Mouse (Mus musculus): ENCODE measurements around the gene Ncln.
"Not testable (repeated sequence)": the region's sequence is repeated elsewhere in the genome, so short reads cannot be mapped to it uniquely, and the experiment has no call there.

The Ncln gene

DNA sequence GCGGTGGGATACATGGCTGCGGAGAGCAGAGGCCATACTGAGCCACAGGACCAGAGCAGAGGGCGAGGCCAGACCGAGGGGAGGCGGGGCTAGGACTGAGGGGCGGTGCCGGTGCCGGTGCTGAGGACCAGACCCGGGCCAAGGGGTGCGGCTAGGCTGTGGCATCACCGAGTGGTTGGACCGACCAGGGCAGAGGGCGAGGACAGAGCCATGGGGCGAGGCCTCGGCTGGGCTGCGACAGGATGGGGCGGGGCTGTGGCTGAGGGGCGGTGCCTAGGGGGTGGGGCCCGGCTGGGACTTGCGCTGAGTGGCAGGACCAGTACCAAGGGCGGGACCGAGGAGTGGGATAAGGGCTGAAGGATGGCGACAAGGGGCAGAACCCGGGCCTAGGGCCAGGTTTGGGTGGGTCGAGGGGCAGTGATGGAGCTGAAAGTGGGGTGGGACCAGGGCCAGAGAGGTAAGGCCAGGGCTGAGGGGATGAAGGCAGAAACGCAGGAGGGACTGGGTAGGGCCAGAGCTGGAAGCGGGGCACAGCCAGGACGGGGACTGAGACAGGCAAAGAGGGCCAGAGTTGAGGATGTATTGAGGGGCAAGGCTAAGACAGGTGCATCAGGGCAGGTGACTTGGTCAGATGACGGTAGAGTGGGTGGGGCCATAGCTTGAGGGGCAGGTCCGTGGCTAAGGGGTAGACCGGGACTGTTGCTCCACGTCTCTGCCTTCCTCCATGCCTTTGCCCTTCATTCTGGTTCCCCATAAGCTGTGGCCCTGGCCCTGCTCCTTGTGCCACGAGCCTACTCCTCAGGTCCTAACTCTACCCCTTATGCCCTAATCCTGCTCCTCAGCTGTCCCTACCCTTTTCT is 31.6 kb downstream of the Ncln start:
- in situ Hi-C loops (cut with MboI, MseI) = no loop called here

GRCm38 (mm10) chr10:81463531-81463930 is 32.7 kb downstream of the Ncln start:
- in situ Hi-C loops (cut with MboI, MseI) = no loop called here

DNA sequence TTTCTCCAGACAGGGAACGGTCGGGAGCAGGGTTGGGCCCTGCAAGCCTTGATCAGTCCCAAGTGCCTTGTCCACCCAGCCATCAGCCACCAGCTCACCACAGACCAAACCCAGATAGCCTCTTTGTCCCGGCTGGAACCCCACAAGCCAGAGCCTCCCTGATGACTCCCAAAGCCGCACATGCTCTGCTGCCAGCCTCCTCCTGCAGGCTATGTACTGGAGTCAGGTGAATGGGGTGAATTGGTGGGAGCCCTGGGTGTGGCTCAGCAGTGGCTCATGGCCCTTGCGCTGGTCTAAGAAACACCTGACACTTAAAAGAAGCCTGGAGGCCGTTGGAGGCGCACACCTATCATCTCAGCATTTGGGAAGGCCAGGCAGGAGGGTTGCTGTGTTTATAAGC is 33.3 kb downstream of the Ncln start:
- in situ Hi-C loops (cut with MboI, MseI) = no loop called here

- in situ Hi-C loops (cut with MboI, MseI) = no loop called here
These were observed 33.8 kb downstream of the Ncln start for GRCm38 (mm10) chr10:81462415-81462804.

DNA sequence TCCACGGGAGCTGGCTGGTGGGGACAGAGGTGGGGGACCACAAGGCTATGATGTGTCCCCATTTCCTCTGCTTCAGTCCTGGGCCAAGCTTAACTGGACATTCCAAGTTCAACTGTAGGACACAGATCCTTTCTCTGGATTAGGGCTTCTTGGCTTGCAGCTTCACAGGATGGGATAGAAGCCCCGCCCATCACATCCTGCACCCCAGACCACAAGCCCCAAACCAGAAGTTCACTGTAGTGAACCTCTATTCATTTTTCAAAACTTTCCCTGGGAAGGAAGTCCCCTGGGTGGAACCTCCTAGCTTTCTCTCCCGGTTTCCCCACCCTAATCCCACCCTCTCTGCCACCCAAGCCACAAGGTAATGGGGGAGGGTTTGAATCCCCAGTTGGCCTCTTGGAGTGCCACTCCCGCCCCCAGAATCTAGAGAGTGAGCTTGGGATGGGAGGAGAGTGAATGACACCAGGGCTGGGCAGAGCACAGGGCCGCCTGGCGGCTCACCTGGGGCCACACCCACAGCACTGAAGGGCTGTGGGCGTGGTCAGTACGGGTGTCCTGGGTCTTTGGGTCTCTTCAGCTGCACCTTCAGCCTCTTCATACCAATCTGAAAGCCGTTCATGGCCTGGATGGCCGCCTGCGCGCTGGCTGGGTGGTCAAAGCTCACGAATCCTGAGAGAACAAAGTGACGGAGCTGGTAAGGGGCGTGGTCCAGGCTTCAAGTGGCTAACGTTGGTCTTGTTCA is 34.3 kb downstream of the Ncln start:
- in situ Hi-C loops (cut with MboI, MseI) = no loop called here

GRCm38 (mm10) chr10:81460951-81461350 is 35.2 kb downstream of the Ncln start:
- in situ Hi-C loops (cut with MboI, MseI) = no loop called here

DNA sequence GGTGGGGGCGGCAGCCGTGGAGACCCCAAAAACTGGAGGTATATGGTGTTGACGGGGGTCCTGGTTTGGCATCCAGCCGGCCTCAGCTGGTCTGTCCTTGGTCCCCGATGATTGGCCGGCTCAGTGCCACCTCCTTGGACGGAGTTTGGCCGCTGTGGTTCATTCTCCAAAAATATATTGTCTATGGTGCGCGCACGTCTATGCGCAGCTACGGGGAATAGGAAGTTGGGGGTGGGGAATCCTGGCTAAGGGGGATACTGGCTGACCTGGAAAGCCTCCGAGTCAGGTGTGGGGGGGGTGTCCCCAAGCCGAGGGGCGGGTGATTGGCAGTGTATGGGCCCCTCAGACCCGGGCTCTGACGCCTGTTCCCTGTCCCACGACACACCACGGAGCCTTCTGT is 35.7 kb downstream of the Ncln start:
- in situ Hi-C loops (cut with MboI, MseI) = no loop called here

DNA sequence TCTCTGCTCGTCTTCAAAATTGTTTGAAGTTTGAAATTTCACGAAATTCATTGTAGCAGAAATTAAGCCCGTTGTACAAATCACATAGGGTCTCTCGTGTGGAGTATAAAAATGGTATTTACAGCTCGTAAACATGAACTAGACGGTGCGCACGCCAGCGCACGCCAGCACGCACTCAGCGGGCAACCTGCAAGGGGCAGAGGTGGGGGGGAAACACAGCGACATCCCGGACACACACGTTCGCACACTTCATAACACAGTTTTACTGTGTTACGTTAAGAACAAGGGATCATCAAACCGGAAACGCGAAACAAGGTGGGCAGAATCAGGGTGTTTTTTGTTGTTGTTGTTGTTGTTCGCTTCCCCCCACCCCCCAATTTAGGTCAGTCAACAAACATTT is 36.8 kb downstream of the Ncln start:
- in situ Hi-C loops (cut with MboI, MseI) = no loop called here

- in situ Hi-C loops (cut with MboI, MseI) = no loop called here
These were observed 37.9 kb downstream of the Ncln start for GRCm38 (mm10) chr10:81458267-81458666.

DNA sequence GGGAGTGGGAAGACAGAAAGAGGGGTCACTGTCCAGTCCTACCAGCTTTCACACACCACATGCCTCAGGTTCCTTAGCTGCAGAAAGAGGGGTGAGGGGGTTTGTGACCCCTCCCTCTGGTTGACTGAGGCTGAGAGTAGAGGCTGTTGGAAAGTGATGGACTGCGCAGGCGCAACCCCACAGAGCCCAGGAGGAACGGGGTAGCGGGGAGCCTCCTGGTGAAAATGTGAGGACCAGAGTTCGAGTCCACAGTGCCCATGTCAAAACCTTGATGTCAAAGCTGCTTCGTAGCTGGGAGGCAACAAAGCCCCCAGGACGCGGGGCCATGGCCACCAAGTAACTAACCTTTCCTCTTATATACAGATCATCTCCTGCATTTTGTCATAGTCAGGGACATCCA is 38.6 kb downstream of the Ncln start:
- in situ Hi-C loops (cut with MboI, MseI) = no loop called here

GRCm38 (mm10) chr10:81456983-81457563 is 39.1 kb downstream of the Ncln start:
- in situ Hi-C loops (cut with MboI, MseI) = no loop called here

DNA sequence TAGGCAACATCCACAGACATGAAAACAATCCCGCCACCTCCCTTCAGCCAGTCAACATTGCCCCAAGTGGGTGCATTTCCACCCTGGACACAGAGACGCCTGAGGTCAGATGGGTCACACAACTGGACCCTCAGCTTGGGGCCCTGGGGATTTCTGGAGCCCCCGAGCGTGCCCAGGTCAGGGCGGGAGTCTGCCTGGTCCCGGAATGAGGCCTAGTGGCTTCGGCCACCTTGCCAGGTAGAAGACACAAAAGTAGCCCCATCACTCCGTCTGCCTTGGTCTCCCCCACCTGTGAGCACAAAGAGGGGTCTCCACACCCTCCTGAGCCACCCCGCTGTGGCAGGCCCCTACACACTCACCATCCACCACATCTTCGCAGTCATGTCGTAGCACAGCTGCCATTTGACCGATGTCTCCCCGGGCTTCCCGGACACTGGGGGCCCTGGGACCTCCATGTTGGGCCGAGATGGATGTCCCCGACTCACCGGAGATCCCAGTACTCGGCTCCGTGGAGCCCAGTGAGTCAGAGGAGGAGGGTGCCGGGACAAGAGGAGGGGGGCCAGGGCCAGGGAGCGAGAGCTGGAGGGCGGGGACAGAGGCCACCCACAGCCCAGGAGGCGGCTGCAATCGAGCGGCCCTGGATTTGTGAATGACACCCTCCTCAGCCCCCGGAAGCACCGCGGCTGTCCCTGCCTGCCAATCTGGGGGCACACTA is 40.9 kb downstream of the Ncln start, which contains the start of gene Nfic:
TSS of gene Nfic (minus strand) at position 455 of the 715 bp plus-strand sequence.
- in situ Hi-C loops (cut with MboI, MseI) = no loop called here

DNA sequence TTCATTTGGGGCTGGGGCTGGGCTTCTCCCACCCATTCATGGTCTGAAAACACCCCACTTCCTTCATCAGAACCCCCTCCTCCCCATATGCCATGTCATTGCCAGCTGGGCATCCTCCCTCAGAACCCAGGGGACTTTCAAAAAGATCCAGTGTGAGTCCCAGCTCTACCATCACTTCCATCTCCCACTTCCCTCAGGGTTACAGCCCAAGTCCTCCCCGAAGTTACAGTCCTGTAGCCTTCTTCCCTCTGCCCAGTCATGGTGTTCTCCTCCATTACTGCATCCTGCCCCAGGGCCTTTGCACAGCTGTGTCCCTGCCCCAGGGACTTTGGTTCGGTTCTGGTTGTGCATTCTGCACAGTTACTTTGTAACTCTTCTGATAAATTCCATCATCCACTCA is 42.1 kb downstream of the Ncln start:
- in situ Hi-C loops (cut with MboI, MseI) = loop anchor here in 1 of 2 experiments (5.0 kb wide), 1 partner anchor 62 kb away; the partner anchor contains the start of gene Smim24

DNA sequence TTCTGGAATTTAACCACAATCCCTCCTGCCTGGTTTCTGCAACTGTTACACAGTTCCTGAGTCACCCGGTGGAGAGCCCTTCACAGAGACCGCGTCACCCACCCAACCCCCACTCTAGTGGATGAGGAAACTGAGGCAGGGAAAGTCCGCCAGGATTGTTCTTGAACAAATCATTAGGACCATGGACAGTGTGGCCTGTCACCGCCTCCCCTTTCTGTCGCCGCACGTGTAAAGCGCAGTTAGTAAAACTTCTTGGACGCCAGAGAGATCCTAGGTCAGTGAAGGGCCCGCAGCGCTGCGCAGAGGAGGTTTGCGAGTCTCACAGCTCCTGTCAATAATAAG is 43.3 kb downstream of the Ncln start:
- in situ Hi-C loops (cut with MboI, MseI) = loop anchor here in 1 of 2 experiments (5.0 kb wide), 1 partner anchor 61 kb away; the partner anchor contains the start of gene Smim24

- in situ Hi-C loops (cut with MboI, MseI) = loop anchor here in 1 of 2 experiments (5.0 kb wide), 1 partner anchor 60 kb away; the partner anchor contains the start of gene Smim24
These were observed 43.8 kb downstream of the Ncln start for GRCm38 (mm10) chr10:81452237-81452946.

DNA sequence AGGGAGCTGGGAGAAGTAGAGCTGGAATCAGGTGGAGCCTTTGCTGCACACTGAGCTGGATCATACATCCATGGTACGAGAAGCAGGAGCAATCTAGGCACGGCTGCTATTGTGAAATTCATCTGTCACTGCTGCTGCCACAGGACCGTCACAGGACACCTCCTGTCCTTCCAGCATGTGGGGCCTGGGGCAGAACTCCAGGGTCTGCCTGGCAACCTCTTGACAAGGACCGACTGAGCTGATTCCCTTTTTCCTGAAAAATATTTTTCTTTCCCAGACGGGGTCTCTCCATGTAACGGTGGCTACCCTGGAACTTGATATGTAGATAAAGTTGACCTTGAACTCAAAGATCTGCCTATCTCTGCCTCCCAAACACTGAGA is 44.8 kb downstream of the Ncln start:
- in situ Hi-C loops (cut with MboI, MseI) = loop anchor here in 1 of 2 experiments (5.0 kb wide), 1 partner anchor 59 kb away; the partner anchor contains the start of gene Smim24

DNA sequence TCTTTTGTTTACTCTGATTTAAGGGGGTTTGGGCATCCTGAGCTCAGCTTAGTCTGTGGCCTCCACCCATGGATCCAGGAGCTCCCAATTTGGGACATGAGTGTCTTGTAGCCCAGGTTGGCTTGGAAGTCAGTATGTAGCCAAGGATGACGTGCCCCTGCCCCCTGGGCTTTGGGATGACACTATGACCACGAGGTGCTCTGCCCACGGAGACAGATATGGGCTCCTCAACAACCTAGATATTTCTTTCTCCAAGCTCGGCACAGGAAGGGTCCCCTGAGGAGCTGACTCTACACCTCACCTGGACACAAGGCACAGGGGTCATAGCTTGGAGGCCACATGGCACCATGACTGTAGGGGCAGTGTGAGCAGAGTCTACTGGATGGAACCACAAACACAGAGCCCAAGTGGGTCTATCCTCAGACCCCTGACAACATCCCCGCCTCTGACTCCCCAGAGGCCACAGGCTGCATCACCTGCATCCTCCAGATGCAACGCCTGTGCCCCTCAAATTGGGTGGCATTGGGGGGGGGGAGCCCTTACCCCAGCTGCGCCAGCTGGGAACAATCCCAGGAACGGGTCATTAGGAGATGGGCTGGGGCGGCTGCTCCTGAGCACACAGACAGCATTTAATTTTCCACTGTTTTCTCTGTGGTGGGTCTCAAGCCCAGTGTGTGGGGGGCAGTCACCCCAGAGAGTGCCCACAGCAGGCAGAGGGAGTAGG is 45.4 kb downstream of the Ncln start:
- in situ Hi-C loops (cut with MboI, MseI) = loop anchor here in 1 of 2 experiments (5.0 kb wide), 1 partner anchor 59 kb away; the partner anchor contains the start of gene Smim24

DNA sequence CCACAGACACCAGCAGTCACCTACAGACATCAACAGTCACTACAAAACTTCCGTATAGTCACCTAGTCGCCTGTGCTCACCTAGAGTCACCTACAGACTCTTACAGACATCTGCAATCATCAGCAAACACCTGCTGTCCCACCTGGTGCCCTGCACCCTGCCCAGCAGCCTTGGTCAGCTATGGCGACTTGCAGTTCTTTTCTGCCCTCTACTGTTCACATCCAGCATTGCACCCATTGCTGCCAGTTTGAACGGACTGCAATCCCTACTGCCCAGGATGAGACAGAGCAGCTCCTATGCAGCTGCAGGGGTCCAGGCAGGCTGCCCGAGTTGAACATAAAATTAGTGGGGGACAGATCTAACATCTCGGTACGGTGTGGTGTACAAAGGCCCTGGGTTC is 46.1 kb downstream of the Ncln start:
- in situ Hi-C loops (cut with MboI, MseI) = loop anchor here in 1 of 2 experiments (5.0 kb wide), 1 partner anchor 58 kb away; the partner anchor contains the start of gene Smim24

DNA sequence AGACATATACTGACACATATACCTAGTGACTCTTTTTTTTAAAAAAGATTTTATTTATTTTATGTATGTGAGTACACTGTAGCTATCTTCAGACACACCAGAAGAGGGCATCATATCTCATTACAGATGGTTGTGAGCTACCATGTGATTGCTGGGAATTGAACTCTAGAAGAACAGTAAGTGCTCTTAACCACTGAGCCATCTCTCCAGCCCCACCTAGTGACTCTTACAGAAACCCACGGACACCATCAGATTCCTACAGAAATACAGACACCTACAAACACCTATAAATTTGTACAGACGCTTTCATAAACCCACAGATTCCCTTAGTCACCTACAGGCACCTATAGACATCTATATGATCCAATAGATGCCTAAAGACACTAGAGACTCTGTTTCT is 50.7 kb downstream of the Ncln start:
- in situ Hi-C loops (cut with MboI, MseI) = not testable (repeated sequence)

DNA sequence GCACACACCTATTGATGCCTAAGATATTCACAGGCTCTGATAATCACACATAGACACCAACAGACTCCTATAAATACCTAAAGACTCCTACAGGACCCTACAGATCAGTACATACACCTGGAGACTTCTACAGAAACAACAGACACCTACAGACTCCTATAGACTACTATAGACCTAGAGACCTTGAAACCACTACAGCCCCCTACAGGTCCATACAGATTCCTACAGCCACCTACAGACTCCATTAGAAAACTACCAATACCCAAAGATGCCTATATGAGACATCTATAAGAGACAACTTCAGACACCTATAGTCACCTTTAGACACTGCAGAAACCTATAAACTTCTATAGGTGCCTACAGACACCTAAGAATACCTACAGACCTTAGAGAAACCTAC is 55.2 kb downstream of the Ncln start:
- in situ Hi-C loops (cut with MboI, MseI) = loop anchor here in 1 of 2 experiments (5.0 kb wide), 1 partner anchor 49 kb away; the partner anchor contains the start of gene Smim24

All from T-helper 17 cell (primary cell).